Mouse (Mus musculus): ENCODE measurements around the gene 4930583I09Rik. TPM values are rescaled to one million over a fixed set of nuclear protein-coding genes. Genes with fewer than 3 reads are reported as not detected.

Gene 4930583I09Rik
- polyA plus RNA-seq, 1 experiment: not detected

GRCm38 (mm10) chr17:64804375-64805124, 31.3 kb downstream of the 4930583I09Rik start:
- WGBS: 80% methylated on average over 13 of the region's 13 CpGs
- no peak for DNase-seq (ENCODE audit: low read depth, low spot score)

GRCm38 (mm10) chr17:64802956-64803275, 33.0 kb downstream of the 4930583I09Rik start:
- WGBS: 79% methylated on average over 7 of the region's 7 CpGs
- DNase-seq (ENCODE audit: low read depth, low spot score): no peak

GRCm38 (mm10) chr17:64802168-64802955, 33.5 kb downstream of the 4930583I09Rik start:
- no peak for DNase-seq (ENCODE audit: low read depth, low spot score)
- 58% methylated on average over 11 of the region's 11 CpGs for WGBS

GRCm38 (mm10) chr17:64792623-64793022, 43.2 kb downstream of the 4930583I09Rik start:
- WGBS: 59% methylated on average over 5 of the region's 5 CpGs
- no peak for DNase-seq (ENCODE audit: low read depth, low spot score)

GRCm38 (mm10) chr17:64792076-64792475, 43.8 kb downstream of the 4930583I09Rik start:
- no peak for DNase-seq (ENCODE audit: low read depth, low spot score)
- WGBS: 82% methylated on average over 3 of the region's 3 CpGs

GRCm38 (mm10) chr17:64789175-64789574, 46.7 kb downstream of the 4930583I09Rik start:
- DNase-seq (ENCODE audit: low read depth, low spot score): no peak
- WGBS: 57% methylated on average over 3 of the region's 3 CpGs

- 89% methylated on average over 13 of the region's 13 CpGs for whole genome bisulfite sequencing
Observed at GRCm38 (mm10) chr17:64788301-64788700, 47.6 kb downstream of the 4930583I09Rik start.

GRCm38 (mm10) chr17:64785961-64786360, 49.9 kb downstream of the 4930583I09Rik start:
- 41% methylated on average over 1 of the region's 1 CpGs for WGBS
- DNase-seq (ENCODE audit: low read depth, low spot score): no peak

More at GRCm38 (mm10) chr17:64788301-64788700, 47.6 kb downstream of the 4930583I09Rik start:
- no peak for DNase-seq (ENCODE audit: low read depth, low spot score)

Other genes starting within 250 kb of the 4930583I09Rik start
- 11.7 and 20.0 TPM in 2 replicates for gene Man2a1, start 235.3 kb downstream of the 4930583I09Rik start, polyA plus RNA-seq (2012; rRNA removed)